Mouse (Mus musculus) liver, embryonic 11.5 days (tissue): Measurements from ENCODE around the gene Epha7. TPM values are rescaled to one million over a fixed set of nuclear protein-coding genes. Genes with fewer than 3 reads are reported as not detected.

ENCODE experiments used
- ATAC-seq: fragments of 200-750 bp; cut with Nextera tagmentation; replicated peaks from 2 replicates; pipeline ENCODE4 v1.8.0; 2017; ENCODE audit warnings: moderate number of reproducible peaks, mild to moderate bottlenecking, moderate TSS enrichment, moderate library complexity; ENCODE audit not compliant: low FRiP score
- DNase-seq: peaks from one replicate; pipeline ENCODE4 v3.0.0-alpha.2; 2017; ENCODE audit warnings: low spot score
- H3K27ac ChIP-seq: fragments of 300-500 bp; sonication (generic); 2 replicates; pipeline ENCODE4 v1.5.1; 2014; ENCODE audit warnings: mild to moderate bottlenecking, low read depth, low read length, control low read depth
- H3K27me3 ChIP-seq: fragments of 300-500 bp; sonication (generic); replicated peaks from 2 replicates; pipeline ENCODE4 v1.6.1; 2014; ENCODE audit warnings: low read length, mixed read lengths; ENCODE audit not compliant: control insufficient read depth, insufficient read depth
- H3K36me3 ChIP-seq: fragments of 300-500 bp; sonication (generic); 2 replicates; pipeline ENCODE4 v1.6.1; 2014; ENCODE audit warnings: mild to moderate bottlenecking, low read length, moderate library complexity, mixed read lengths; ENCODE audit not compliant: control insufficient read depth, insufficient read depth
- H3K4me1 ChIP-seq: fragments of 300-500 bp; sonication (generic); replicated peaks from 2 replicates; pipeline ENCODE4 v1.6.1; 2014; ENCODE audit warnings: low read length, mixed read lengths; ENCODE audit not compliant: control insufficient read depth, insufficient read depth
- H3K4me2 ChIP-seq: fragments of 300-500 bp; sonication (generic); 2 replicates; pipeline ENCODE4 v1.6.1; 2014; ENCODE audit warnings: mild to moderate bottlenecking, control low read depth, moderate library complexity
- H3K4me3 ChIP-seq: fragments of 300-500 bp; sonication (generic); 2 replicates; pipeline ENCODE4 v1.5.1; 2014; ENCODE audit warnings: low read depth, low read length, control low read depth
- H3K9ac ChIP-seq: fragments of 300-500 bp; sonication (generic); 2 replicates; pipeline ENCODE4 v1.6.1; 2014; ENCODE audit warnings: low read depth, low read length, control low read depth
- H3K9me3 ChIP-seq: fragments of 300-500 bp; sonication (generic); 2 replicates; pipeline ENCODE4 v1.6.1; 2016; ENCODE audit warnings: low read length, inconsistent platforms, mixed read lengths; ENCODE audit not compliant: control insufficient read depth
- WGBS: fragments of 180-500 bp; shearing (Covaris S2); extraction: QIAGEN DNeasy Blood & Tissue Kit; methylation state at CpG from one replicate; pipeline ENCODE4 v1.1.7; 2014; 5-methylcytosine and 5-hydroxymethylcytosine counted together
- polyA plus RNA-seq: library from polyadenylated mRNA; unstranded; fragments of >200 nt; fragmentation: Nextera tagmentation; extraction: Ambion mirVana; gene quantifications from 2 replicates; pipeline ENCODE4 v1.2.1, GENCODE M21; 2014

Epha7 gene
- 14.3 and 15.0 TPM in 2 replicates for polyA plus RNA-seq

GRCm38 (mm10) chr4:28812691-28813289 is at the start of gene Epha7:
TSS of gene Epha7 (plus strand) at chr4:28813131.
- peak within 1 kb of the TSS; percentile 57 for H3K9ac ChIP-seq
- H3K27ac ChIP-seq: peak within 1 kb of the TSS; percentile 43
- peaks cover 3% of the 10 kb centered on the region; the same call in 1 of the 2 replicates for H3K4me1 ChIP-seq
- DNase-seq (peak; percentile 92), ATAC-seq (peak; percentile 99)
- H3K4me2 ChIP-seq: peak within 1 kb of the TSS; percentile 84
- peaks cover 24% of the 10 kb centered on the region for H3K27me3 ChIP-seq
- under 1% methylated on average over 48 of the region's 48 CpGs for WGBS
- H3K9me3 ChIP-seq: no peaks in the 10 kb centered on the region
- H3K36me3 ChIP-seq: no peaks in the 10 kb centered on the region
- H3K4me3 ChIP-seq: peak within 1 kb of the TSS; percentile 69

- WGBS: 51% methylated on average over 3 of the region's 3 CpGs
- ATAC-seq: no peak
- Histone ChIP-seq H3K9ac (no peak overlapping the region), H3K4me2 (no peak overlapping the region), H3K36me3 (no peaks in the 10 kb centered on the region), H3K4me3 (no peak overlapping the region), H3K9me3 (no peaks in the 10 kb centered on the region), H3K27me3 (no peaks in the 10 kb centered on the region), H3K4me1 (no peaks in the 10 kb centered on the region), H3K27ac (no peak overlapping the region)
- no peak for DNase-seq
Measured at GRCm38 (mm10) chr4:28783961-28784360, 29.0 kb upstream of the Epha7 start.

GRCm38 (mm10) chr4:28808800-28809199 is 4.1 kb upstream of the Epha7 start:
- Histone ChIP-seq H3K4me2 (no peak overlapping the region), H3K4me3 (no peak overlapping the region), H3K4me1 (no peaks in the 10 kb centered on the region), H3K9ac (no peak overlapping the region), H3K36me3 (no peaks in the 10 kb centered on the region), H3K27me3 (peaks cover under 1% of the 10 kb centered on the region), H3K27ac (no peak overlapping the region), H3K9me3 (no peaks in the 10 kb centered on the region)
- no peak for ATAC-seq
- no peak for DNase-seq

GRCm38 (mm10) chr4:28809703-28810102 is 3.2 kb upstream of the Epha7 start:
- ATAC-seq (no peak), DNase-seq (no peak)
- Histone ChIP-seq H3K9me3 (no peaks in the 10 kb centered on the region), H3K36me3 (no peaks in the 10 kb centered on the region), H3K9ac (no peak overlapping the region), H3K4me1 (0 out of 2 replicates have a peak, but pooled peaks cover under 1% of the 10 kb centered on the region), H3K4me3 (no peak overlapping the region), H3K27me3 (peaks cover 10% of the 10 kb centered on the region), H3K4me2 (no peak overlapping the region), H3K27ac (no peak overlapping the region)
- WGBS: 54% methylated on average over 4 of the region's 4 CpGs

GRCm38 (mm10) chr4:28813551-28814475 is 882 bp downstream of the Epha7 start:
- no peaks in the 10 kb centered on the region for H3K36me3 ChIP-seq
- H3K9ac ChIP-seq: peak overlapping the region; percentile 57
- DNase-seq (peak; percentile 65), ATAC-seq (peak; percentile 29)
- peak overlapping the region; percentile 35 for H3K27ac ChIP-seq
- H3K4me3 ChIP-seq: peak overlapping the region; percentile 69
- no peaks in the 10 kb centered on the region for H3K9me3 ChIP-seq
- peak overlapping the region; percentile 84 for H3K4me2 ChIP-seq
- peaks cover 24% of the 10 kb centered on the region for H3K27me3 ChIP-seq
- under 1% methylated on average over 93 of the region's 94 CpGs for WGBS
- H3K4me1 ChIP-seq: peaks cover 3% of the 10 kb centered on the region; the same call in 1 of the 2 replicates

GRCm38 (mm10) chr4:28814476-28814815 is 1.5 kb downstream of the Epha7 start:
- no peak overlapping the region for H3K27ac ChIP-seq
- DNase-seq (no peak), ATAC-seq (no peak)
- H3K4me3 ChIP-seq: peak overlapping the region; percentile 69
- H3K36me3 ChIP-seq: no peaks in the 10 kb centered on the region
- peak overlapping the region; percentile 57; the same call in 1 of the 2 replicates for H3K9ac ChIP-seq
- peak overlapping the region; percentile 84 for H3K4me2 ChIP-seq
- H3K27me3 ChIP-seq: peaks cover 24% of the 10 kb centered on the region
- 4% methylated on average over 8 of the region's 8 CpGs for WGBS
- no peaks in the 10 kb centered on the region for H3K9me3 ChIP-seq
- H3K4me1 ChIP-seq: peaks cover 3% of the 10 kb centered on the region; the same call in 1 of the 2 replicates

GRCm38 (mm10) chr4:28814816-28815620 is 2.1 kb downstream of the Epha7 start:
- WGBS: under 1% methylated on average over 72 of the region's 72 CpGs

GRCm38 (mm10) chr4:28815621-28815920 is 2.6 kb downstream of the Epha7 start:
- Histone ChIP-seq H3K4me1 (peaks cover 3% of the 10 kb centered on the region; the same call in 1 of the 2 replicates), H3K27me3 (peaks cover 24% of the 10 kb centered on the region), H3K36me3 (no peaks in the 10 kb centered on the region), H3K4me2 (peak overlapping the region; percentile 84), H3K27ac (no peak overlapping the region), H3K9me3 (no peaks in the 10 kb centered on the region), H3K4me3 (peak overlapping the region; percentile 69), H3K9ac (peak overlapping the region; percentile 53; the same call in 1 of the 2 replicates)
- ATAC-seq (no peak), DNase-seq (no peak)
- WGBS: 2% methylated on average over 15 of the region's 15 CpGs

More at GRCm38 (mm10) chr4:28814816-28815620, 2.1 kb downstream of the Epha7 start:
- H3K9me3 ChIP-seq: no peaks in the 10 kb centered on the region
- H3K36me3 ChIP-seq: no peaks in the 10 kb centered on the region
- peak overlapping the region; percentile 69 for H3K4me3 ChIP-seq
- peaks cover 3% of the 10 kb centered on the region; the same call in 1 of the 2 replicates for H3K4me1 ChIP-seq
- H3K27ac ChIP-seq: peak overlapping the region; percentile 55
- peak overlapping the region; percentile 84 for H3K4me2 ChIP-seq
- peaks cover 24% of the 10 kb centered on the region for H3K27me3 ChIP-seq
- H3K9ac ChIP-seq: peak overlapping the region; percentile 53
- DNase-seq: peak; percentile 54
- no peak for ATAC-seq
